Mouse (Mus musculus) liver, adult 2 months (tissue): Measurements from ENCODE around the gene Arhgap28.

Experiments used
- CTCF ChIP-seq: fragments of 200-500 bp; IDR thresholded peaks from 2 replicates; pipeline ENCODE4 v1.5.1; 2011; ENCODE audit warnings: low read depth, low read length, control low read depth
- POLR2A ChIP-seq: fragments of 200-500 bp; IDR thresholded peaks from 2 replicates; pipeline ENCODE4 v1.6.1; 2011; ENCODE audit warnings: low read length, control low read depth; ENCODE audit not compliant: insufficient read depth; ENCODE audit errors: extremely low read depth

GRCm38 (mm10) chr17:67899376-67899775, 104.5 kb downstream of the Arhgap28 start:
- TF ChIP-seq POLR2A: no peak
- TF ChIP-seq CTCF: no peak
